Mouse (Mus musculus): ENCODE data around the gene Tjp1.

DNA sequence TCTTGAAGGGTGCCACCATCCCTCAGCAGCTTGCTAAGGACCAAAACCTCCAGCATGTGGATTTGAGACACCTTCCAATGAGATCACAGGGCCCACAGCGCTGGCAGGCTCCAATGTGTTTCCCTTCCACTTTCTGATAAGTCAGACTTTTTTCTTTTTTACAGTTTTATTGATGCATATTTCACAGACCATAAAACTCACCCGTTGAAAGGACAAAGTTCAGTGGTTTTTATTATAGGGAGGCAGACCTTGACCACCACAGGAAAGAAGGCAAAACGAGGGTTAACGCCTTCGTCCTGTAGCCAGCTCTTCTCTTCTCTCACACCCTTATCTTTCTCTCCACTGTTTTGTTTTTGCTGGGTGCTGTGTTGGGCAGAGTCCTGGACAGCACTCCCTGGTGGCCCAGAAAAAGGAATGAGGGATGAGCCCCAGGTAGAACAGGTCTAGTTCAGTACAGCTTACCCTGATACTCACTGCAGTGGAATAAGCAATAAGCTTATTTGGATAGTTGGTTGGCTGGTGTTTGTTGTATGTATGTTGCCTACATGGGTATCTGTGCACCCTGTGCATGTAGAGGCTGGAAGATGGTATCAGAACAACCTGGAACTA, 43.3 kb downstream of the Tjp1 start:
- no peak for TF ChIP-seq CTCF (IDR thresholded peaks at IDR 0.05; ENCODE audit: control insufficient read depth, insufficient read depth, insufficient read length)
- no peak for TF ChIP-seq MAX (IDR thresholded peaks at IDR 0.05)
- TF ChIP-seq MYOD1 (IDR thresholded peaks at IDR 0.05; ENCODE audit: control insufficient read depth, insufficient read length, low read depth) = no peak
- no peak for TF ChIP-seq CEBPB (IDR thresholded peaks at IDR 0.05; ENCODE audit: low read depth)
- no peak for TF ChIP-seq USF1 (IDR thresholded peaks at IDR 0.05; ENCODE audit: low read depth)
- no peak for TF ChIP-seq MYOG (IDR thresholded peaks at IDR 0.05; ENCODE audit: control insufficient read depth, extremely low read depth, insufficient read length)
- TF ChIP-seq FOSL1 (IDR thresholded peaks at IDR 0.05; ENCODE audit: insufficient read depth, low read length, poor library complexity, severe bottlenecking) = no peak
